Mouse (Mus musculus): Measurements from ENCODE around the gene Steap1.

The Steap1 gene

DNA sequence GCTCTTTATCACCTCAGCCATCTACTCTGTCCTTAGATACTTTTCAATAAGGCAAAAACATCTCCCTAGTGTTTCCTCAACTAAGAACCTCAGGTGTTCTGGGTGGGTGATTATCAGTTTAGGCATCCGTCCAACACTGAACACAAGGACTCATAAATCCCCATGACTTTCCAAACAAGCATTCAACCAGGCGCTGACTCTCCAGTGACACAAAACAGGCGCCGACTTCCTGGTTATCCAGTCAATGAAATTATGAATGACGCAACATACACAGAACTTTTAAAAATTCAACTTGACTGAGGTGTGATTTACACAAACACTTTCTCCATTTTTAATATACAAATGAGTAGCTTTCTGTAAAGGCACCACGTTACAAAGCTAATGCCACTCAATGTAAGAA lies 60.9 kb downstream of the Steap1 start:
- no peak for DNase-seq (ENCODE audit: low spot score in 2 of 2)

DNA sequence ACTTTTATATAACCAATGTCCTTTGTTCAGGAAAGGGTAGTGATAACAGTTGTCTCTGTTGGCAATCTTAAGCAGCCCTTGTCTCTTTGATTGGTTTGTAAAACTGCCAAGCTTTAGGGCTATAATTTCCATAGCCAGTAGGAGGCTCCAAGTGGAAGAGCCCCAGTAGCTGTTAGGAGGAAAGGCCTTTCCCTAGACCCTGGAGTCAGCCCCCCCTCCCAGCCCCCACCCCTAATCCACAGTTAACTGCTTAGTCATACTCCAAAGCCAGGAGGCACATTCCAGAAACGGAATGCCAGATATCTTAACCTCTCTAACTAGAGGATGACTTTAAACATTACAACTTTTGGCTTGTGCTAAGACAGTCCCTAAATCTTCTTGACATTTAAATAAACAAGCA lies 62.2 kb downstream of the Steap1 start:
- DNase-seq (ENCODE audit: low spot score in 2 of 2) = no peak

Measured in frontal cortex, postnatal 25 days (tissue).